Mouse (Mus musculus) heart, postnatal 4 days (tissue): ENCODE results near the gene Tbc1d13. TPM values are rescaled to one million over a fixed set of nuclear protein-coding genes. Genes with fewer than 3 reads are reported as not detected.
A peak's percentile ranks its signal among the peaks of the same experiment; 100 is the strongest.
"Not testable (repeated sequence)": the region's sequence is repeated elsewhere in the genome, so short reads cannot be mapped to it uniquely, and the experiment has no call there.

Experiments
- DNase-seq: peaks from one replicate; pipeline ENCODE4 v3.0.0; 2021
- total RNA-seq, 2 experiments: library from RNA; stranded (reverse); gene quantifications; 2 replicates each; pipeline ENCODE4 v1.2.3; 2021

The Tbc1d13 gene
- total RNA-seq, 2 experiments from 2014 or later = 23.9 to 27.4 TPM

GRCm38 (mm10) chr2:30130156-30130555, 3.4 kb upstream of the Tbc1d13 start:
- DNase-seq = no peak

DNA sequence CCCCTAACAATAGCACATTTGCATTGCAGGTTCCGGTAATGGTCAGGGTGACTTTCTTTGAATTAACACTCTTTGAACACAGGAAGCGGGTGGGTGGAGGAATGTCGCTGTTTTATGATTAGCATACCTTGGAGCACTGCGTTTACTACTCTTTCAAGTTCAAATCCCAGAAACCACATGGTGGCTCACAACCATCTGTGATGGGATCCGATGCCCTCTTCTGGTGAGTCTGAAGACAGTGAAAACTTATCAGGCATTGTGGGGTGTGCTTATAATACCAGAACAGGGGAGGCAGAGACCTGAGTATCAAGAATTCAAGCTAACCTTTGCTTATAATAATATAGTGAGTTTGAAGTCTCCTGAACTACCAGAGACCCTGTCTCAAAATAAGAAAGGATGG, 2.3 kb upstream of the Tbc1d13 start:
- DNase-seq = not testable (repeated sequence)

- DNase-seq = peak; percentile 44
These were observed 539 bp upstream of the Tbc1d13 start for GRCm38 (mm10) chr2:30132801-30133612.

DNA sequence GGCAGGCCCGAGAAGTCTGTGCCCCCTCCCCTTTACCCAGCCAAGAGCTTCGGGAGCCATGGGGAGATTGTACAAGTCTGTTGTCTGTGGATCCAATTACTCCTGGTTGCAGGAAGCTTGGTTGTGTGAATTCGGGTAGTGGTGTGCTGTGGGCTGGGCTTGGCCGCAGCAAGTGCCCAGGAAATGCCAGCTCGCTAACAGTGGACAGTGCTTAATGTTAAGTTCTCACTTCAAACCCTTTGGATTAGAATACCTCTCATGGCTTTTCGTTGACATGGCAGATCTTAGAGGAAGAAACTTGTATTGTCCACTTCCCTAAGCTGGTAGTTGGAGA, 799 bp downstream of the Tbc1d13 start:
- no peak for DNase-seq

GRCm38 (mm10) chr2:30134928-30135620, 1.5 kb downstream of the Tbc1d13 start:
- no peak for DNase-seq

DNA sequence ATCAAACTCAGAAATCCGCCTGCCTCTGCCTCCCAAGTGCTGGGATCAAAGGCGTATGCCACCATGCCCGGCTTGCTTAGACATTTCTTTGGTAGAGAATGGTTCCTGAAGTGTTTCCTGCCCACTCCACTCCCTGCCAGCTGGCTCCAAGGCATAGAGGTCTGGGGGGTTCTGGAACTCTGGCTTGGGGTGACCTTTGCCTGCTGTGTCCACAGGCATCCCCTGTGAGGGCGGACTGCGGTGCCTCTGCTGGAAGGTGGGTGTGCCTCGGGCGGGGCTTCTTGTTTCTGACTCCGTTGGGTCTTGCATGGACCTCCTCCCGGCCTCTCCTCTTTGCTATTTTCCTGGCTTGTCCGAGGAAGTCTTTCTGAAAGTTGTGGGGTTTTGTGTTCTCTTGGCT, 2.9 kb downstream of the Tbc1d13 start:
- DNase-seq = no peak

DNA sequence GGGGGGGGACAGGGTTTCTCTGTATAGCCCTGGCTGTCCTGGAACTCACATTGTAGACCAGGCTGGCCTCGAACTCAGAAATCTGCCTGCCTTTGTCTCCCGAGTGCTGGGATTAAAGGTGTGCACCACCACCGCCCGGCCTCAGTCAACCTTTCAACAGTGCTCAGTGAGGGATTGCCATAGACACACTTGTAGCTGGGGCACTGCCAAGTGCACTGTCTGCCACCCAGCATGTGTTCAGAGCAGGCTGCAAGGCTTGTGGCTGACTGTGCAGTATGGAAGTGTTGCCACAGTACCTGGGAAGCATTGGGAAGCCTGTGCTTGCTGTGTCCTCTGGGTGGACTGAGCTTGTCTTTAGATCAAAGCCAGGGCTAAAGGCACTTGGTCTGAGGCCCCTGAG, 6.5 kb downstream of the Tbc1d13 start:
- DNase-seq = not testable (repeated sequence)

- no peak for DNase-seq
These were observed 10.9 kb downstream of the Tbc1d13 start for GRCm38 (mm10) chr2:30144436-30144835.

DNA sequence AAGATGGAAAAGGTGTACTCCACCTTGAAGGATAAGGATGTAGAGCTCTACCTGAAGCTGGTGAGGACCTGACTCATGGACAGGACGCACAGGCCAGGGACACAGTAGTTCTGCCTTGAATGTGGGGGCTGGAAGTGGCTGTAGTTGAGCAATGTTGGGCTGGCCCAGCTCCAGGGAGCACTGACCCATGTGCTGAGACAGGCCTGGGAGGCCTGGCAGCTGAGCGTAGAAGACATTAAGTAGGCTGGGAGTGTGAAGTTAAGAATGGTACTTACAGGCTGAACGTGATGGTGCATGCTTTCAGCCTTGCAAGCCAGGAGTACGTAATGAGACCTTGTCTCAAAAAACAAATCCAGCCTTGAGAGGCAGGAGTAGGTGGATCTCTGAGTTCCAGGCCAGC, 13.9 kb downstream of the Tbc1d13 start:
- DNase-seq = no peak

- no peak for DNase-seq
These were observed 18.3 kb downstream of the Tbc1d13 start for GRCm38 (mm10) chr2:30151840-30152239.

DNA sequence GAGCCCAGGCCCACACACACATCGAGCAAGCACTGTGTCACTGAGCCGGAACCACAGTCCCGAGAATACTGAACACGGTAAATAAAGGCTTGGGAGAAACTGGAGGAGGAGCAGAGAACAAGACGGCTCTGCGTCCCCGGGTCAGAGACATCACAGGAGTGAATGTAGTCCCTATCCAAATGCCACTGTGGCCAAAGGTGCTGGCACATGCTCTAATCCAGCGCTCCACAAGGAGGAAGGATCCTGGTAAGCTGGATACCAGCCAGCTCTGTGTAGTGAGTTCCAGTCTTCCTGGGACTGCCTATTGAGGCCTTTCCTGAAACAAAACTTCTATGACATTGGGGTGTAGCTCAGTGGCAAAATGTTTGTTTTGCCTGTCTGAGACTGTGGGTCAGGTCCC, 19.1 kb downstream of the Tbc1d13 start:
- no peak for DNase-seq

GRCm38 (mm10) chr2:30159871-30160270, 26.3 kb downstream of the Tbc1d13 start:
- DNase-seq = not testable (repeated sequence)

DNA sequence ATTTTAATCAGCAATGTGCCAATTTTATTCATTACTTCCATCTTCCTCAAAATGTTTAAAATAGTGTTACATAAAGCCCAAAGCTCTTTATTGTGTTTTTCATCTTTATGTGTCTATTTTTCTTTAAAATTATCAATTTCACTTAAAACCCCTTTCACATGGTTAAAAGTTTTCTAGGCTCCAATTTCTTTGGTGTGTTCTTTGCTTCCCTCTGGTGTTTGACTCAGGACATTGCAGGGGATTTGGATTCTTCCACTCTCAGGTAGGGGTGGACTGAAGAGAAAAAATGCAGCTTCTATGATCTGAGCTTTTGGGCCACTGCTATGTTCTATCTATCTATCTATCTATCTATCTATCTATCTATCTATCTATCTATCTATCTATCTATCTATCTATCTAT, 28.3 kb downstream of the Tbc1d13 start:
- DNase-seq = peak; percentile 50

GRCm38 (mm10) chr2:30164340-30164932, 30.9 kb downstream of the Tbc1d13 start:
- no peak for DNase-seq

- DNase-seq = no peak
These were observed 33.1 kb downstream of the Tbc1d13 start for GRCm38 (mm10) chr2:30166677-30167076.

GRCm38 (mm10) chr2:30171371-30171996, 37.9 kb downstream of the Tbc1d13 start, which contains the start of gene Endog:
Gene Endog, plus strand, starts transcription at chr2:30171493.
- DNase-seq = peak; percentile 88

- no peak for DNase-seq
These were observed 38.4 kb downstream of the Tbc1d13 start for GRCm38 (mm10) chr2:30171997-30172382.

- no peak for DNase-seq
These were observed 40.1 kb downstream of the Tbc1d13 start for GRCm38 (mm10) chr2:30173541-30174240.

GRCm38 (mm10) chr2:30175897-30176296, 42.4 kb downstream of the Tbc1d13 start:
- DNase-seq = no peak

GRCm38 (mm10) chr2:30176561-30176960, 43.0 kb downstream of the Tbc1d13 start:
- no peak for DNase-seq

- peak; percentile 97 for DNase-seq
These were observed 44.4 kb downstream of the Tbc1d13 start, which contains the start of gene Spout1 for GRCm38 (mm10) chr2:30177700-30178675. Gene Spout1, minus strand, starts transcription at chr2:30178459.
